Mouse (Mus musculus) adrenal gland, postnatal 14 days (tissue): Measurements from ENCODE around the gene Hexim1. TPM values are rescaled to one million over a fixed set of nuclear protein-coding genes. Genes with fewer than 3 reads are reported as not detected.

ENCODE experiments used
- DNase-seq: peaks from one replicate; pipeline ENCODE4 v3.0.0; 2021; ENCODE audit warnings: mixed read lengths
- total RNA-seq: library from RNA; stranded (reverse); gene quantifications from 2 replicates; pipeline ENCODE4 v1.2.3, GENCODE M21; 2021

The Hexim1 gene
- total RNA-seq, 1 experiment from 2014 or later = 57.8 TPM

DNA sequence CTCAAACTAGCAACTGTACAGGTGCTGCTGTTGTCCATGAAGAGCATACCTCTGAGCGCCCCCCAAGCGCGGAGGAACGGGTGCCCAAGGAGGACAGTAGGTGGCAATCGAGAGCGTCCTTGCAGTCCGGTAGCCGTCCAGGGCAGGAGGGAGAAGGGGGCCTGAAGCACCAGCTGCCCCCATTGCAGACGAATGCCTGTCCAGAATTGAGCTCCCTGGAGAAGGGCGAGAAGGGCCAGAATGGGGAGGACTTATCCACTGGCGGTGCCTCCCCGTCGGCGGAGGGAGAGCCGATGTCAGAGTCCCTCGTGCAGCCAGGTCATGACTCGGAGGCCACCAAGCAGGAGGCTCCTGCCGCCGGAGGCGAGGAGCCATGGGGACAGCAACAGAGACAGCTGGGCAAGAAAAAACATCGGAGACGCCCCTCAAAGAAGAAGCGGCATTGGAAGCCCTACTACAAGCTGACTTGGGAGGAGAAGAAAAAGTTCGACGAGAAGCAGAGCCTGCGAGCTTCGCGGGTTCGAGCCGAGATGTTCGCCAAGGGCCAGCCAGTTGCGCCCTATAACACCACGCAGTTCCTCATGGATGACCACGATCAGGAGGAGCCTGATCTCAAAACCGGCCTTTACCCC is 1.0 kb downstream of the Hexim1 start:
- DNase-seq = peak; percentile 90

DNA sequence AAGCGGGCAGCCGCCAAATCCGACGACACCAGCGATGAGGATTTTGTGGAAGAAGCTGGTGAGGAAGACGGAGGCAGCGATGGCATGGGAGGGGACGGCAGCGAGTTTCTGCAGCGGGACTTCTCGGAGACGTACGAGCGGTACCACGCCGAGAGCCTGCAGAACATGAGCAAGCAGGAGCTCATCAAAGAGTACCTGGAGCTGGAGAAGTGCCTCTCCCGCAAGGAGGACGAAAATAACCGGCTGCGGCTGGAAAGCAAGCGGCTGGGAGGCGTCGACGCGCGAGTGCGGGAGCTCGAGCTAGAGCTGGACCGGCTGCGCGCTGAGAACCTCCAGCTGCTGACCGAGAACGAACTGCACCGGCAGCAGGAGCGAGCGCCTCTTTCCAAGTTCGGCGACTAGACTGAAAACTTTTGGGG is 1.6 kb downstream of the Hexim1 start:
- peak; percentile 65 for DNase-seq

DNA sequence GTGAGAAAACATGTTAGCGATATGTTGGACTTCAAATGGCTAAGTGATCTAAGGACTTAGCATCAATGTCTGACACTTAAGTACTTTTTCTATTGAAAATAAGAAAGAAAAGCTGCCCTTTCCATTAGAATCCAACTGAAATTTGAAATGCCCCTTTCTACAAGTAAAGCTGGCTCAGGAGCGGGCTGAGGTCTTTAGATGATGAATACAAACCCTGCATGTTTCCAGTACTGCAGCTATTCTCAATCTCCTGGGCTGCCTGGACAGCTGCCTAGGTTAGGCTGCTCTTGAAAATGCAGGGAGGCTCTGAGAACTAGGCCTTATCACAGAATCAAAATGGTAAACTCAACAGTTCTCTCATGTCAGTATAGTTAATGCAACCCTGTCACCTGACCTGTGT is 2.8 kb downstream of the Hexim1 start:
- no peak for DNase-seq

GRCm38 (mm10) chr11:103119609-103120008 is 3.6 kb downstream of the Hexim1 start:
- peak; percentile 44 for DNase-seq

DNA sequence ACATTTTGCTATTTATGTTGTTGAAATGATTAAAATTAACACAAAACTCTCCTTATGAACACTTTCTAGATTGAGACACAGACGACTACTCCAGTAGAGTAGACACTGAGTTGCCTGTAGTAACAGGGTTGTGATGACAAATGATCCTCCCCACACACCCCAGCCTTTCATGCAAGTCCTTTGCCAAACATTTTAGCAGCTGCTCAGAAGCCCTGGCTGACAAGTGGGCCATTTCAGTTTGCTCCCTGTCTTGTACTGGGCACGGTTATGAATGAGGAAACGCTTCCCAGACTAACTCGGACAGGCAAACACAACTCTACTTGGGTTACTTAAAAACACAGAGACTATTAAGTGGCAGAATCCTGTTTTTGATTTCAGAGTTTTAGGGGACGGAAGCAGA is 4.3 kb downstream of the Hexim1 start:
- DNase-seq = peak; percentile 30

DNA sequence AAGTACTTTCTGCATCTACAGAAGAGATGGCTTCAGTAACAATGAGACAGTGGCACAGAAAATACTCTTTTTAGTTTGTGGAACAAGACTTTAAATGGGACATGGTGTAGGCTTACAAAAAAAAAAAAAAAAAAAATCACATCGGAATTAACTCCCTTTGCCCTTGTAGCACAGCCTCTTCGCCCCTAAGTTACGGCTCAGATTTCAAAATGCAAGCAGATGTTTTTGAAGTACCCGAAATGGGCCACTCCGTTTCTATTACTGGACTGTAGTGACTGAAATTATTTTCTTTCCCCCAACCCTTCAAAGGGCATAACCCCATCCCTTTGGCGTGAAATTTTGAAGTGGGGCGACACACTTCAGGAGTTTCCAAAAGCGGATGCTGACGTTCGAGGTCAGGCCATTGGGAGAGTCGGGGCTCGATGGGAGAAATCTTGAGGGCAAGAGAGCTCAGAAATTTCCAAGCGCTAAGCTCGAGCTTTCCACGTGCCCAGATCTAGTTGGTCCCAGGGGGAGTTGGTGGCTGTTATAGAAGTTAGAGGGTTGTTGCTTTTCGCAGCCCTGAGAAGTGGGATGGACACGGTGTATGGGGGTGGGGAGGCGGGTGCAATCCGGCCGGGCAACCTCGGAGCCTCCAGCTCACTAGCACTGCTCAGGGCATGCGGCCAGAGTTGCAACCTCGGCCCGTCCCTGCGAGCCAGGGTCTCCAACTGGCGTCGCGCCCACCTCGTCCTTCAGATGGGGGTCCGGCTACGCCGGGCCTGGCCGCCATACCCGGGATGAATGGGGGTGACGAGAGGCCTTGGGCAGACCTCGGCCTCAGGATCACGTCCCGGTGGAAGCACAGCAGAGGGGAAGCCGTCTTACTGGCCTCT is 15.9 kb downstream of the Hexim1 start, which contains the start of gene Hexim2:
Gene Hexim2, plus strand, starts transcription at position 729 of the 875 bp plus-strand sequence.
- peak; percentile 79 for DNase-seq

GRCm38 (mm10) chr11:103132576-103133455 is 16.8 kb downstream of the Hexim1 start:
- peak; percentile 100 for DNase-seq

GRCm38 (mm10) chr11:103133456-103134185 is 17.6 kb downstream of the Hexim1 start:
- DNase-seq = no peak

GRCm38 (mm10) chr11:103134221-103134620 is 18.2 kb downstream of the Hexim1 start:
- DNase-seq = peak; percentile 64

DNA sequence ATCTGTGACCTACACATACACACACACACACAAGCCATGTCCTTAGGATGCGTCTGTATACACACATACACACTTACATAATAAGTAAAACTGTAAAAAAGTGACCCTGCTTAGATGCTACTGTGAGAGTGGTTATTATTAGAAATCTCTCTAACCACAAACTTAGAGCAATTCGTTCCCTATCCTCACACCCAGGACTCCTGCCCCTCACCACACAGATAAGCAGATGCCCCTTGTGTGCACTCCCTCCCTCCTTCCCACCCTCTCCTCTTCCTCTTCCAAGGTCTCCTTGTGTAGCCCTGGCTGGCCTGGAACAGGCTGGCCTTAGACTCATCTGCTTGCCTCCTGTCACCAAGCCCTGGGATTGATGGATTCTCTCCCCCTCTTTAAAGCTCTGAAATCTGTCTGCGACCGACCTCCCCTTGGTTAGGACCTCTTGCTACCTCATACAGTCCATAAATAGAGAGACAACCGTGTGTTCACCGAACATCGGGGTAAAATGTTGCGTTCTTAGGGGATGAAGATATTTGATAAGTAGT is 20.1 kb downstream of the Hexim1 start:
- DNase-seq = no peak

GRCm38 (mm10) chr11:103139951-103140762 is 24.1 kb downstream of the Hexim1 start:
- peak; percentile 49 for DNase-seq

DNA sequence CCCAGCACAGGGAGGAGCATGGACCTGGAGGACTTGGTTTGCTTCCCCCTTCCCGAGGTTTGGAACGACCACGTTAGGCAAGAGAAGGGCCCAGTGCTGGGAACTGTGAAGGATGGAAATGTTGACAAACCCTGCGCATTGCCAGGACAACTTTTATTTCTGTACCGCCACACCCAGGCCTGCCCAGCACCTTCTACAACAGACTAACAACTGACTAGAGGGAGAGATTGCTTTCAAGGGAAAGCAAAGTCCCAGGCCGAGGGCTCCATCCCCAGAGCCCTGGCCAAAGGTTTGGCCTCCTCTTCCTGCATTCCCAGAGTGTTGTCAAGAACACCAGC is 24.7 kb downstream of the Hexim1 start:
- DNase-seq = no peak

- DNase-seq = peak; percentile 76
These were observed 25.3 kb downstream of the Hexim1 start for GRCm38 (mm10) chr11:103141101-103141943.

DNA sequence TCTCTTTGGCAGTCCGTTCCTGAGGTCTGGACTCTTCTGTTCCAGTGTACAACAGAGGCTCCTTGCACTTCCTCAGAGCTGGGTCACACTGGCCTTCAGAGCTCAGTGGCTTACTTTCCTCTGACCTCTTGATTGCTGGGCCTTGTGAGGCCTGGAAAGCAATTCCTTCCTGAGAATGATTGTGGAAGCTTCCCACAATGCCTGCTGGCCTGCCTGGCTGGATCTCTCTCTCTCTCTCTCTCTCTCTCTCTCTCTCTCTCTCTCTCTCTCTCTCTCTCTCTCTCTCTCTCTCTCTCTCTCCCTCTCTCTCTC is 25.9 kb downstream of the Hexim1 start:
- peak; percentile 57 for DNase-seq

GRCm38 (mm10) chr11:103142441-103143182 is 26.6 kb downstream of the Hexim1 start:
- peak; percentile 89 for DNase-seq

GRCm38 (mm10) chr11:103144309-103145285 is 28.6 kb downstream of the Hexim1 start:
- DNase-seq = peak; percentile 62

- DNase-seq = no peak
These were observed 30.4 kb downstream of the Hexim1 start for GRCm38 (mm10) chr11:103146386-103146785.

GRCm38 (mm10) chr11:103147766-103148165 is 31.7 kb downstream of the Hexim1 start:
- no peak for DNase-seq
